Mouse (Mus musculus) heart, postnatal 10 days (tissue): ENCODE results near the gene Sdk1. TPM values are rescaled to one million over a fixed set of nuclear protein-coding genes. Genes with fewer than 3 reads are reported as not detected.

Experiments
- DNase-seq, 2 experiments: peaks; one replicate each; pipeline ENCODE4 v3.0.0; 2021
- intact Hi-C: fragments of 180-260 bp; cut with DNase I; formaldehyde crosslinking; loops from one replicate; pipeline ENCODE4 v1.15.1; 2025
- total RNA-seq, 2 experiments: library from RNA; stranded (reverse); gene quantifications; 2 replicates each; pipeline ENCODE4 v1.2.3; 2021

Gene Sdk1
- total RNA-seq: 1 to 10 TPM; 6.0 to 6.1 TPM

GRCm38 (mm10) chr5:141240841-141241543 is at the start of gene Sdk1:
Gene Sdk1 (plus strand): TSS chr5:141241490.
- intact Hi-C loops: loop anchor here (2.0 to 10.0 kb wide), 2 partner anchors 1078 to 1204 kb away; no protein-coding TSS in a partner anchor
- DNase-seq: peak; percentile 97 to 98

DNA sequence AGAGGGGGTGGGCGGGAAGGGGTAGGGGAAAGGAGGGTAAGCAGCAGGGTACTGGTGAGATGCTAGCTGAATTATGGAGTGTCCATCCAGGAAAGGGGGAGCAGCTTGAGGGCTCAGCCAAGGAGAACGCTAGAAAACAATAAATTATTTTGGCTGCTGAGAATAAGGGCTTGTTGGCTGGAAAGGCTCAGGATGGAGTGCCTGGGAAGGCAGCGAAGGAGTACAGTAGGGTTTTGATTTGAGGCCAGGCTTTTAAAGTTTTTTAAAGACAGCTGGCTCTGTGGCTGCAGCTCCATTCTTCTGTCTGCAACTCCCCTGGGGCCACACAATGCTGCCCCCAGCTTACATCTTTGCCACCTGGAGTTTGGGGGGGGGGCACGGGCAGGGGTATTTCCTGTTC is 44.0 kb upstream of the Sdk1 start:
- no peak for DNase-seq
- intact Hi-C loops: no loop called here

DNA sequence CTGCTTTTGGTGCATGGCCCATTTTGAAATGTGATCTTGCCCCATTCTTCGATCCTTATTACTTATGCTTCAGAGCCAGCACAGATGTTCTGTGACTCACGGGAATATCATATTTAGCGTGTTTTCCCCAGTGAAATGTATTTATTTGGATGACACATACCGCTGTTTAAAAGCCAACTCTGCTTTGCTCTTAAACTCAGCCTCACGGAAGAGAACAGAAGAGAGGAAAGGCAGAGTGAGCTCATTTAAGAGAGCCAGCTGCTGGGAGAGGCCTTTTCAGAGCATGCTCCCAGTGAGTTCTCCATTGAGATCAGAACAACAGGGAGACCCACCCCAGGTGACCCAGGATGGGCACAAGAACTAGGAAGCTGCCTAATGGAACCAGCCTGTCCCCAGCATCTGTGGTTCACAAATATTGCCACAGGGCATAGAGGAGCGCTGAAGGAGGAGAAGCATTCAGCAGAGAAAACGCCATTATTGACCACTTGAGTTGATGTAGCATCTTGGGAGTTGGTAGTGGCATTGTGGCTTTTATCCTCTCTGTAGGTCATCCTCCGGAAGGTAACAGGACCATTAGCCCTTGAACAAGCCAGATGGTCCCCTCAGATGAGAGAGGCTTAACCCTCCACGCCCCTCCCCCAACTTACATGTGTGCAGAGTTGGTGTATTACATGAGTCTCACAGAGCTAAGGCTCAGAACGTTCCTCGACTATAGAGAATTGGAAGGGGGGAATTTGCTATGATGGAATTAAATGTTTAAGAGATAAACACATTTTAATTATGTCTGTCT is 38.8 kb upstream of the Sdk1 start:
- peak; percentile 2 to 3 for DNase-seq
- intact Hi-C loops: no loop called here

DNA sequence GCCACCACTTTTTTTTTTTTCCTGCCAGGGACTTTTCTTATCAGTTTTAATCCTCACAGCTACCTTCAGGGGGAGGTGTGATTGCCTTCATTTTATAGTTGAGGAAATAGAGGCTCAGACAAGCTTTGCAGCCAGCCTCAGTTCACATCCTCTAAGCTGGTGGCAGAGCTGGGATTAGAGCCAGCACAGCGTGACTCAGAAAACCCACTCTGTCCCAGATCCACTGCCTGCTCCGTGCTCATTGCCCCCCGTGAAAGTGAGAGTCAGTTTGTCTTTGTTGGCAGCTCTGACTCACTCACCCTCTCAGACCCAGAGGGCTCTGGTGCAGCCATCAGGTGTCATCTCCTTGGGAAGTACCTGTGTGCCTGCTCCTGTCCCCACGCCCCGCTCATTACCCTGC is 34.2 kb upstream of the Sdk1 start:
- intact Hi-C loops: no loop called here

DNA sequence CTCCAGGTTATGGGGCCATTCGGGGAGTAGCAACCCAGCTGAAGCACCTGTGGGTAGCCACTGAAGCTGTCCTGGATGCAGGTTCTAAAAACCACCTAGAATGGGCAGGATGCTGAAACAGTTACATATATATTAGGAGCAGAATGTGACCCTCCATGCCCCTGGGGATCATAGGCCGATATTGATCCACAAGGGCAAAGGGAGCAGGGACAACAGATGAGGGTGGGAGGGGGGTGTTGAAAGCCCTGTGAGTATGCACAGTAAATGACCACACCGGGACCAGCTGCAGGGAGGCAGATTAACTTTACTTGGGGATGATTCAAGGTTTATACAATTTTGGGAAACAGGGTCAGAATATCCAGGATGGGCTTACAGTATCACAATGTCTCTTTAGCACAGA is 16.0 kb upstream of the Sdk1 start:
- DNase-seq: no peak
- intact Hi-C loops: no loop called here

More for the DNA sequence above, 34.2 kb upstream of the Sdk1 start:
- no peak for DNase-seq

GRCm38 (mm10) chr5:141234326-141234725 is 7.0 kb upstream of the Sdk1 start:
- no peak for DNase-seq
- intact Hi-C loops: no loop called here

GRCm38 (mm10) chr5:141239401-141239800 is 1.9 kb upstream of the Sdk1 start:
- intact Hi-C loops: no loop called here
- peak in 1 of 2 experiments; percentile 30 for DNase-seq

GRCm38 (mm10) chr5:141240441-141240840 is 849 bp upstream of the Sdk1 start:
- DNase-seq: no peak
- intact Hi-C loops: loop anchor here (2.0 to 10.0 kb wide), 2 partner anchors 1078 to 1204 kb away; no protein-coding TSS in a partner anchor

DNA sequence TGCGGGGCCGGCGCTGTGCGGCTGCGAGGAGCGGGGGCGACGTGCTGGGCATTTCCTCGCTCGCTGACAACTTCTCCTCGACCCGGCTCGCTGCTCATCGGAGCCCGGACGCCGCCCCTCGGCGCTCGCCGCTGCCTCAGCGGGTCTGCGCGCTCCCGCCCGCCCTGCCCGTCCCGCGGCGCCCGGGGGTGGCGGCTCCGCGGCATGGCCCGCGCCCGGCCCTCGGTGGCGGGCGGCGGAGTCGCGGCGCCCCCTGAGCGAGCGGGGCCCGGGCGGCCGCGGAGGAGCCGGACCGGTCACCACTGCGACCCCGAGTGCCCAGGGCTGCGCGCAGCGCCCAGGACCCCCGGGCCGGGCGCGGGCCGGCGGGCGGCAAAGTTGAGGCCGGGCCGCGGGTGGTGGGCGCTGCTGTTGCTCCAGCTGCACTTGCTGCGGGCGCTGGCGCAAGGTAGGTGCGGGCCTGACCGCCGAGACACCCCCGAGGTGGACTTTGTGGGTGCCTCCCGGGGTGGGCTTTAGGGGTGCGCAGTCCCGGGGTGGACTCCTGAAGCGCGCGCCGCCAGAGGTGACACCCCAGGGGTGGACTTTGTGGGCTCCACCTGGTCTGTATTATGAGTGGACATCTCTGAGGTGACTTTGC is 475 bp downstream of the Sdk1 start:
- DNase-seq: peak in 1 of 2 experiments; percentile 9
- intact Hi-C loops: loop anchor here (2.0 to 10.0 kb wide), 2 partner anchors 1077 to 1203 kb away; no protein-coding TSS in a partner anchor

- intact Hi-C loops: loop anchor here (10.0 kb wide), 1 partner anchor 1201 kb away; no protein-coding TSS in a partner anchor
- DNase-seq: peak in 1 of 2 experiments; percentile 20
Measured at GRCm38 (mm10) chr5:141243253-141243965, 2.1 kb downstream of the Sdk1 start.

DNA sequence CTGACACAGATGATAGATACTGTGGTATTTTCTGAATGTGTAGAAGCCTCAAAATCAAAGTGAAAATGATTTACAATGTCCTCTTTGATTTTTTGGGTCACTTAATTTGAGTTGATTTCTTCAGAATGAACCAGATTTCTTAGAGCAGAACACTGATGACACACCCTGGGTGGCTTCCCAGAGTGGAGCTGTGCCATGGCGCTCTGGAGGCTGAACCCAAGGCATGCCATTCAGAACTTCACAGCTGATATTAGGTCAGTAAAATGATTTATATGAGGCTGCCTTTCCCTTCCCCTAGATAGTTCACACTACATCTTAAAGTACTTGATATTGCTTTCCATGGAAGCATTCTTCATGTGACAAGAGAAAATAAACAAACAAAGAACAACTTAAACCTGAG is 23.0 kb downstream of the Sdk1 start:
- peak in 1 of 2 experiments; percentile 32 for DNase-seq
- intact Hi-C loops: no loop called here

GRCm38 (mm10) chr5:141277112-141277511 is 35.8 kb downstream of the Sdk1 start:
- intact Hi-C loops: no loop called here
- DNase-seq: no peak

- intact Hi-C loops: no loop called here
- no peak for DNase-seq
Measured at GRCm38 (mm10) chr5:141281751-141282150, 40.5 kb downstream of the Sdk1 start.

DNA sequence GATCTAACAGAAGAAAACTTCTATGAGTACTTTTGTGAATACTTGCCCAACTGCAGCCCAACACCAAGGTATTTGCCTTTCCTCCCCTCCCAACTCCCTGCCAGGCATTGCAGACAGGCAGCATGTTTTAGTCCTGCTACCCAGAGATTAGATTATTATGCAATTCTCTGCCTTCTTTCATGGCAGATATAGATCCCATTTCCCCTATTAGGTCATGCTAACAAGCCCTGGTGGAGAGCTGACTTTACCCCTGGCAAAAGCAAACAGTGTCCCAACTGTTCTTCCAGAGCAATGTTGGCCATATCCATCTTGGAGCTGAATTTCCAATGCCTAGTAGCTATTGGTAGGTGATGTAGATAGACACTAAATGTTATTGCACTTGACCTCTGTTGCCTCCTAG is 48.3 kb downstream of the Sdk1 start:
- DNase-seq: no peak
- intact Hi-C loops: no loop called here

GRCm38 (mm10) chr5:141295240-141295639 is 54.0 kb downstream of the Sdk1 start:
- intact Hi-C loops: no loop called here

GRCm38 (mm10) chr5:141302287-141302694 is 61.0 kb downstream of the Sdk1 start:
- DNase-seq: peak; percentile 9 to 21
- intact Hi-C loops: no loop called here

More at GRCm38 (mm10) chr5:141295240-141295639, 54.0 kb downstream of the Sdk1 start:
- no peak for DNase-seq

GRCm38 (mm10) chr5:141303746-141304145 is 62.5 kb downstream of the Sdk1 start:
- intact Hi-C loops: no loop called here
- no peak for DNase-seq

DNA sequence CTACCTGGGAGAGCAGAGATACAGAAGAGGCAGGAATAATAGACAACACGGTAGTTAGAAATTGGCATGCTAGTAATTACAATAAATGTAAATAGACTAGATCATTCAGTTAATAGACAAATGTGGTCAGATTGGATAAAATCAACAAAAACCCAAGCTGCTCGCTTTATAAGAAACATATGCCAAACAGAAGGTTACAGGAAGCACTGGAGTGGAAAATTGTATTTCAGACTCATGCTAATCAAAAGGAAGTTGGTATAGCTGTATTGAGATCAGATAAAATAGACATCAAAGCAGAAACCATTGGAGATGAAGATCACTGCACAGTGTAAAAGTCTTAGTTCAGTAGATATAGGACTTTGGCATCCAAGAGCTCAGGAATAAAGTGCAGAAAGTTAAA is 63.4 kb downstream of the Sdk1 start:
- intact Hi-C loops: no loop called here
- DNase-seq: no peak

DNA sequence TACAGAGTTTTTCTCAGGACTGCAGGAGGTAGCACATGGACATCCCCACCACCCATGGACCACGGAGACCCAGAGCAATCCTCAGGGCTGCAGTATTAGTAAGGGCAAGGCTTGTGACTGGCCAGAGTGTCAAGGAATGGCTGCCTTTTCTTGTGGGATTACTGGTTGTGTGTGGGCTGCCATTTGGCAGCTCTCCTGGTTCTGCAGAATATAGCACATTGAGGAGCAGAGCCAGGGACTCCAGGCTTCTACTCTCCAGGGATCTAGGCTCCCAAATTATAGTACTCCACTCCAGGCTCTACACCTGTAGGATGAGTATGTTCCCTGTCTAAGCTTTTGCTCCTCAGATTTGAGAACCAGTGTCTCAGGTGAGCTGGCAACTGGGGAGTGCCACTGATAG is 69.4 kb downstream of the Sdk1 start:
- intact Hi-C loops: no loop called here
- DNase-seq: peak; percentile 12

DNA sequence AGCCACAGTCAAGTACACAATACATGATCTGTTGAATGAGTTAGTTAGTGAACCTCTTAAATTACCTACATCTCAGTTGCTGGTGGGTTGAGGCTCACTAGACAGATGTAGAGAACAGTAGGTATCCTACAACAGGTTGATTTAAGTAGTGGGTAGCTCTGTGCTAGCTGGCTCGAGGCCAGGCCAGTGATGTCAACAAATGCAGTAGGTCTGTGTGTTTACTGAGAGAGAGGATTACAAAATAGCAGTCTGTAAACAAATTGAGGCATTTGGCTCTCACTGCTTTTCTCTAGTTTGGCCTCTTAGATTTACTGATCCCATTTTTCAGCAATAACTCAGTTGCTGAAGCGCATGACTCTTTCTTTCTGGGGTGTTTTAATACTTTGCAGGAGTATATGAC is 70.5 kb downstream of the Sdk1 start:
- DNase-seq: no peak
- intact Hi-C loops: no loop called here

- intact Hi-C loops: no loop called here
- DNase-seq: no peak
Measured at GRCm38 (mm10) chr5:141312305-141312704, 71.0 kb downstream of the Sdk1 start.
